Mouse (Mus musculus): ENCODE data around the gene Gcnt2.

- TF ChIP-seq CTCF (IDR thresholded peaks at IDR 0.05; ENCODE audit: insufficient read depth, low read depth, low read length) (no peak), POLR2A (IDR thresholded peaks at IDR 0.05; ENCODE audit: insufficient read depth, low read depth, low read length) (no peak)
Measured at GRCm38 (mm10) chr13:40842141-40842540, 17.4 kb upstream of the Gcnt2 start.

Measured in olfactory bulb, adult 2 months (tissue).